Mouse (Mus musculus): ENCODE measurements around the gene Vmn2r24. TPM values are rescaled to one million over a fixed set of nuclear protein-coding genes. Genes with fewer than 3 reads are reported as not detected.
"Not testable (repeated sequence)": the region's sequence is repeated elsewhere in the genome, so short reads cannot be mapped to it uniquely, and the experiment has no call there.

Gene Vmn2r24
- total RNA-seq (2021): under 1 TPM in 1 of 2 experiments, not detected in 1; 0.05 TPM
- long read RNA-seq, experiment 1: 0 reads
- long read RNA-seq, experiment 2: 0 reads

DNA sequence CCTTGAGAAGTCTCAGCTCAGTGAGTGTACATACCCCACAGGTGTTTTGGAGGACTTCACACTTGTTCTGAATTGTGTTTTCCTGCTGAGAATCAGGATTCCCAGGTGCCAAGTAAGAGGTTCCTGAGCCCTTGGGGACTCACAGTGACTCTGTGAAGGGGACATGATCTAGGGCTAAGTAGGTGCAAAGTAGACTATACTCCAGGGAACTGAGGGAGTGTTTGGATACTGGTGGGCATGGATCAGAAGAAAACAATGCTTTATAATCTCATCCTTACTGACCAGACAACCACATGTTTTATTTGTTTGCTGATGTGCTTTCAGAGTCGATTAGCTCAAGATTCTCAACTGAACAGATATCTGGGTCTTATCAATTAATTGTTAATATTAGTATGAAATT, at the start of gene Vmn2r24:
Vmn2r24 (plus strand) TSS at position 301 of the 400 bp plus-strand sequence.
- DNase-seq (ENCODE audit: extremely low spot score in 1 of 2, low spot score in 2 of 2): no peak
- no peak within 1 kb of the TSS for H3K4me3 ChIP-seq
- no peak for TF ChIP-seq CTCF (IDR thresholded peaks at IDR 0.05)
- intact Hi-C loops (cut with DNase I): no loop called here
- no peak within 1 kb of the TSS for H3K27ac ChIP-seq

DNA sequence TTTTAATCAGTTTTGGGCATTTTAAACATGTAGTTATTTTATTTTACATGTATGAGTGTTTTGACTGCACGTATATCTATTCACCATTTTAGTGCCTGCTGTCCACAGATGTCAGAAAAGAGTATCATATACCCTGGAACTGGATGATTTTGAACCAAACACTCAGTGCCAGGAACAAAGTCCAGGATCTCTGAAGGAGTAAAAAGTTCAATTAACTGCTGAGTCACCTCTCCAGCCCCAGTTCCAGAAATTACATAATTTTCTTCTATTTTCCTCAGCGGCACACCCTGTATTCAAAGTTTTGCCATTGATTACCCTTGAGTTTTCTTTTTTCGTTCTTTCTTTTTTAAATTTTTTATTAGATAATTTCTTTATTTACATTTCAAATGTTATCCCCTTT, 8.6 kb upstream of the Vmn2r24 start:
- Histone ChIP-seq H3K4me3 (no peak overlapping the region), H3K27ac (no peak overlapping the region)
- DNase-seq (ENCODE audit: extremely low spot score in 1 of 2, low spot score in 2 of 2): no peak
- intact Hi-C loops (cut with DNase I): no loop called here
- no peak for TF ChIP-seq CTCF (IDR thresholded peaks at IDR 0.05)

DNA sequence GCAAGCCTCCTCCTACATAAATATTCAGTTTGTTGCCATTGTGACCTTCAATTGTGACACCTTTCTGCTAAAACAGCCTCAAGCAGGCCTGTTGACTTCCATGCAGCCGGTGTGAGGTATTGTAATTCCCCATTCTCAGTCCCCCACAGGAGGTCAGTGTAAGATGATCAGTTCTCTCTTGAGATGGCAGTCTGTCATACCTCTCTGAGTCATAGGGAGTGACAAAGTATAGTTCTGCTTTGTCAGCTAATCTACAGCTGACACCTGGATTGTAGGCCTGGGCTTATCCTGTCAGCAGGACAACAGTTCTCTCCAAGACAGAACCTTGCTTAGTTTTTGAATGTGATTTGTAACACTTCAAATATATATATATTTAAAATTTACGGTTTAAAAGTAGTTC, 6.2 kb downstream of the Vmn2r24 start:
- intact Hi-C loops (cut with DNase I): no loop called here
- Histone ChIP-seq H3K4me3 (no peak overlapping the region), H3K27ac (no peak overlapping the region)
- TF ChIP-seq CTCF (IDR thresholded peaks at IDR 0.05): no peak
- no peak for DNase-seq (ENCODE audit: extremely low spot score in 1 of 2, low spot score in 2 of 2)

DNA sequence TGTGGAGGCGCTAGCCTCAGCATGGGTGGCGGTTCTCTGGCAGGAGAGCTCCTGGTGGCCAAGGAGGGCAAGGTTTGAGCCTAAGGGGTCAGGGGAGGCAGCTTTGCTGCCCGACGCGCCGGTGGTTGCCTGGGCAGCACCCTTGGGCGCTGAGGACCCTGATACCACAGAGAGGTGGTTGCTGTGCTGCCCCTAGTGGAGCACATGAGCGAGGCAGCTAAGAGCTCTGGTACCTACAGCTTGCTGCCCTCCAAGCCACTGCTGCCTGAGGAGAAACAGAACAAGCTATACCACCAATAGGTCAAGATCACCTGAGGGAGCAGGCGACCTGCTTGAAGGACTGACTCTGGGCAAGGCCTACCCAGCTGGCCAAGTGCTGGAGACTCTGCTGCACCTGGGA, 15.1 kb downstream of the Vmn2r24 start:
- Histone ChIP-seq H3K27ac (no peak overlapping the region), H3K4me3 (no peak overlapping the region)
- no peak; the same call in 1 of the 2 replicates for TF ChIP-seq CTCF (IDR thresholded peaks at IDR 0.05)
- DNase-seq (ENCODE audit: extremely low spot score in 1 of 2, low spot score in 2 of 2): no peak
- intact Hi-C loops (cut with DNase I): no loop called here

DNA sequence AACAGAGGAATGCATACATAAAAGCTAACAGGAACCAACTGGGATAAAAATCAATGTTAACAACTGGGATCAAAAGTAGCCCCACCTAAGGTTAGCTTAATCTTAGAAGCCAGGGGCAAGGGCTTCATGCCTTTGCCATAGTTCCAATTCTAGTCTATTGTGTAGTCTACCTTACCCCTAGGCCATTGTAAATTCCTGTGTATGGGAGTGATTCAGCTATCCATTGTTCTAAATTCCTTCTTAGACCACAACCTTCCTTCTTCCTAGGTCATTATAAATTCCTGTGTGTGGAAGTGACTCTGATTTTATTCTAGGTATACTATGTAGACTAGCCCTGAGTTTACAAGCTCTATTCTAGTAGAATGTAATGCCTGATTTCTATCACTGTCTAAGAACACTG, 31.6 kb downstream of the Vmn2r24 start:
- not testable (repeated sequence) for H3K4me3 ChIP-seq; H3K27ac ChIP-seq; DNase-seq (ENCODE audit: extremely low spot score in 1 of 2, low spot score in 2 of 2)
- intact Hi-C loops (cut with DNase I): loop anchor here (10.0 kb wide), 1 partner anchor 1375 kb away; no protein-coding TSS in a partner anchor

DNA sequence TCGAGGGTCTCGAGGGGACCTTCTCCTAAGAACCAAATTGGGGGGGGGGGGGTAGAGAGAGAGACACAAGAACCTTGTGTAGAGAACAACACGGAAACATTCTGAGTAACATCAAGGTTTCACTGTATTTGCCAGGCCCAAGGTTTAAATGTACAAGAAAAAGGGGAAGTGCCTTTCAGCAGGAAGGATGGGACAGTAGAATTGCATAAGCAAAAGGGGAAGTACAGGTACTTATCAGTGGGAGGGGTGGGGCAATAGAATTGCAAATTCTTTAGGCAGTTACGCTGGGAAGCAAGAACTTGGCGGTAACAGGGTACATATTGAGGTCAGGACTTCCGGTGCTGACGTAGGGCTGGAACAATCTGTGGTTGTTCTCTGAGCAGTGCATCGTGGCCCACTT, 41.3 kb downstream of the Vmn2r24 start:
- TF ChIP-seq CTCF (IDR thresholded peaks at IDR 0.05): no peak
- Histone ChIP-seq H3K4me3 (no peak overlapping the region), H3K27ac (no peak overlapping the region)
- intact Hi-C loops (cut with DNase I): loop anchor here (10.0 kb wide), 1 partner anchor 1385 kb away; no protein-coding TSS in a partner anchor
- no peak for DNase-seq (ENCODE audit: extremely low spot score in 1 of 2, low spot score in 2 of 2)

DNA sequence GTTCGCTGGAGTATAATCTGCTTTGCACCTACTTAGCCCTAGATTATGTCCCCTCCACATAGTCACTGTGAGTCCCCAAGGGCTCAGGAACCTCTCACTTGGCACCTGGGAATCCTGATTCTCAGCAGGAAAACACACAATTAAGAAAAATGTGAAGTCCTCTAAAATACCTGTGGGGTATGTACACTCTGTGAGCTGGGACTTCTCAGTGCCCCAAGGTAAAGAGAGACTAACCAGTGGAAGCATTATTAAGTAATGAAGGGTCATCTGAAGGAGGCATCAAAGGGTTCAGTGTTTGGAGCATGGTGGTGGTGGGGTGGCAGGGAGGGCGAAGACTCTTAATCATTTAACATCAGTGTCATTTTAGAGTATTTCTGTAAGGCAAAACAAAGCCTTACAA, 74.7 kb downstream of the Vmn2r24 start, which contains the start of gene Vmn2r25:
Vmn2r25 (minus strand) TSS at position 101 of the 400 bp plus-strand sequence.
- H3K4me3 ChIP-seq; H3K27ac ChIP-seq; DNase-seq (ENCODE audit: extremely low spot score in 1 of 2, low spot score in 2 of 2); intact Hi-C loops (cut with DNase I): not testable (repeated sequence)

Other genes with a start within 250 kb of the Vmn2r24 start
- not detected for gene Vmn2r21, start 245.5 kb upstream of the Vmn2r24 start, total RNA-seq (2021)
- gene Vmn2r22, start 128.2 kb upstream of the Vmn2r24 start, total RNA-seq (2021): not detected
- gene Vmn2r23, start 76.2 kb upstream of the Vmn2r24 start, total RNA-seq (2021): not detected
- gene Vmn2r25, start 74.6 kb downstream of the Vmn2r24 start, total RNA-seq (2021): not detected
- gene Vmn2r26, start 245.7 kb downstream of the Vmn2r24 start, total RNA-seq (2021): not detected

Measured in left cerebral cortex, adult 2 months (tissue).